Mouse (Mus musculus) hindbrain, embryonic 12.5 days (tissue): ENCODE data around the gene Car11. TPM values are rescaled to one million over a fixed set of nuclear protein-coding genes. Genes with fewer than 3 reads are reported as not detected.

Source experiments
- ATAC-seq: fragments of 200-750 bp; cut with Nextera tagmentation; 2 replicates; pipeline ENCODE4 v1.8.0; 2017; ENCODE audit warnings: moderate TSS enrichment; ENCODE audit not compliant: low FRiP score
- H3K27ac ChIP-seq: fragments of 300-500 bp; sonication (generic); 2 replicates; pipeline ENCODE4 v1.5.1; 2016; ENCODE audit warnings: mild to moderate bottlenecking
- H3K27me3 ChIP-seq: fragments of 300-500 bp; sonication (generic); 2 replicates; pipeline ENCODE4 v1.6.1; 2016; ENCODE audit warnings: mild to moderate bottlenecking
- H3K36me3 ChIP-seq: fragments of 300-500 bp; sonication (generic); 2 replicates; pipeline ENCODE4 v1.6.1; 2016; ENCODE audit warnings: mild to moderate bottlenecking
- H3K4me1 ChIP-seq: fragments of 300-500 bp; sonication (generic); 2 replicates; pipeline ENCODE4 v1.6.1; 2016
- H3K4me2 ChIP-seq: fragments of 300-500 bp; sonication (generic); replicated peaks from 2 replicates; pipeline ENCODE4 v1.6.1; 2016; ENCODE audit warnings: mild to moderate bottlenecking
- H3K4me3 ChIP-seq: fragments of 300-500 bp; sonication (generic); 2 replicates; pipeline ENCODE4 v1.5.1; 2016; ENCODE audit warnings: mild to moderate bottlenecking
- H3K9ac ChIP-seq: fragments of 300-500 bp; sonication (generic); 2 replicates; pipeline ENCODE4 v1.6.1; 2016; ENCODE audit warnings: mild to moderate bottlenecking, moderate library complexity
- H3K9me3 ChIP-seq: fragments of 300-500 bp; sonication (generic); replicated peaks from 2 replicates; pipeline ENCODE4 v1.6.1; 2016; ENCODE audit warnings: mild to moderate bottlenecking
- WGBS: fragments of 180-500 bp; shearing (Covaris S2); methylation state at CpG from one replicate; pipeline ENCODE4 v1.1.7; 2016; 5-methylcytosine and 5-hydroxymethylcytosine counted together
- polyA plus RNA-seq: library from polyadenylated mRNA; unstranded; fragments of >200 nt; fragmentation: Nextera tagmentation; extraction: Ambion mirVana; gene quantifications from 2 replicates; pipeline ENCODE4 v1.2.1, GENCODE M21; 2016

Car11 gene
- polyA plus RNA-seq, 1 experiment from 2014 or later: 21.2 TPM

DNA sequence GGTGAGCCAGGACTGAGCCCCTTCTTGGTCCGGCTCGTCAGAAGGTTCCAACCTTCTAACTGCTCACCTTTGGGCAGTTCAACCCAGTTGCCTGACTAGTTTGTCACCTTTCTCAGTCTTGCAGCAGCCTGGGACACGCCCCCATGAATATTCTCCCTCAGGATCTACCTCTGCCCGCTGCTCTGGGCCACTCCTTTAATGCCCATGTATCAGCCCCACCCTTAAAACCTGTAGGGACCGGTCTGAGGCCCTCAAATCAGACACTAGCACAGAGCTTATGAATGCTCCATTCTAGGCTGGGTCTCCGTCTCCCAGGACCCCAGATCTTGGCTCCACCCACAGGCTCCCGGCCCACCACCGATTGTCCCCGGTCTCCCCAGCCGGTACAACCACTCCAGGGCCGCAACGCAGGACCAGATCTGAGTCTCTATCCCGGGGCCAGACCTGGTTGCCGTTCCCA, 15.0 kb downstream of the Car11 start:
- H3K36me3 ChIP-seq: peaks cover 40% of the 10 kb centered on the region
- ATAC-seq: peak; percentile 64; the same call in 1 of the 2 replicates
- H3K27me3 ChIP-seq: no peaks in the 10 kb centered on the region
- H3K9ac ChIP-seq: peak overlapping the region; percentile 78
- WGBS: 11% methylated on average over 14 of the region's 14 CpGs
- H3K4me3 ChIP-seq: peak overlapping the region; percentile 87
- H3K9me3 ChIP-seq: no peaks in the 10 kb centered on the region
- H3K4me1 ChIP-seq: peaks cover 49% of the 10 kb centered on the region
- H3K4me2 ChIP-seq: peak overlapping the region; percentile 93
- peak overlapping the region; percentile 70 for H3K27ac ChIP-seq

DNA sequence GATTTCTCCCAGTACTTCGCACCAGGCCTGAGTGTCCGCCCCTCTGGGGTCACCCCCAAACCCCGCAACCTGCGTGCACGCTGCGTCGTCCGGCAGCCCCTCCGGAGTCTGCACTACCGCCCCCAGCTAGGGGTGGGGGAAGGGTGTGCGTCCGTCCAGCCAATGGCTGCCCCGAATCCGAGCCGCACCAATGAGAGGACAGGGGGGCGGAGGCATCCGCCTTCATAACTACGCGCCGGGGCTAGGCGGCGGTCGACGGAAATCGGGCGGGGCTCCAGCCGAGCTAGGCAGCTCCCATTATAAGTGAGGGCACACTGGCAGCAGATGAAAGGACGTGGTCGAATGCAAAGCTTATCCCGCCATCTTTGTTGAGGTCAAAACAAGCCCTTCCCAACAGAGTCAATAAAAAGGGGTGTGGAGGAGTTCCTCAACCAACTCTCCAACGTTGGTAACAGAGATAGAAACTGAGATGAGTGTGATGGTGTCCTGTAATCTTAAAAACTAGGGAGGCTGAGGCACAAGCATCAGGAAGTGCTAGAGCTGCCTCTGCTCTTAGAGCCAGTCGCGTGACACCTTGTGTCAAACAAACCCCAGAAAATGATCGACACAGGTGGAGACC, 15.6 kb downstream of the Car11 start, which contains the start of gene Rpl18:
Gene Rpl18, plus strand, starts transcription at position 368 of the 619 bp plus-strand sequence.
- 8% methylated on average over 34 of the region's 34 CpGs for WGBS
- ATAC-seq: peak; percentile 90
- Histone ChIP-seq H3K36me3 (peaks cover 45% of the 10 kb centered on the region), H3K4me3 (peak within 1 kb of the TSS; percentile 87), H3K9ac (peak within 1 kb of the TSS; percentile 78), H3K9me3 (no peaks in the 10 kb centered on the region), H3K4me1 (peaks cover 48% of the 10 kb centered on the region), H3K27ac (peak within 1 kb of the TSS; percentile 70), H3K4me2 (peak within 1 kb of the TSS; percentile 93), H3K27me3 (no peaks in the 10 kb centered on the region)

DNA sequence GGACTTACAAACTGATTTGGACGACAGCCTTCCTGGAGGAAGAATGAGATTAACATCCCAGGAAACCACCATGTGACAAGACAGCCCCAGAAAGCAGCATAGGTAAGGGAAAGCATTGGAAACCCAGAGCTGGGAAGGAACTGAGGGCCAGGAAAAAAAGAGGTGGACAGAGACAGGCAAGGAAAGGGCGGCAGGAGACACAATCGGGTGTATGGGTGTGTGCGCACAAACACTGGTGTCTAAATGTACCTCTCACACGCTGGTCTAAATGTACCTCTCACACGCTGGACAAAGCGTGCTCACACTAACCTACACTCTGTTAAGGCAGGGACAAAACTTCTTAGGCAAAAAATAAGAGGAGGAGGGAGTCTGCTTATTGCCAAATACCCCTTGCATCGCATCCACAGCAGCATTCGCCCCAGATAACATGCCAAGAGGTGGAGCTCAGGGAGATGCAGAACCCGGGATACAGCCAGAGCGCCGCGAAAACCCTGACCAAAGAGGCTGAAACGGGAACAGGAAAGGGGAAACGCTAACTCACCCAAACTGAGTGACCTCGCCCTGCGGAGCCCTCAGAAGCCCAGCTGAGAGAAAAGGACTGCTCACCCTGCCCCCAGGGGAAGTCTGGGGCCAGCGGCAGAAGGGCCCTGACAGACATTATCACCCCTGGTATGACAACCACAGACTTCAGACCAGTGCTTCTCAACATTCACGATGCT, 16.3 kb downstream of the Car11 start:
- Histone ChIP-seq H3K27ac (peak overlapping the region; percentile 64; the same call in 1 of the 2 replicates), H3K9ac (peak overlapping the region; percentile 32), H3K4me3 (peak overlapping the region; percentile 87), H3K4me1 (peaks cover 49% of the 10 kb centered on the region), H3K9me3 (no peaks in the 10 kb centered on the region), H3K4me2 (peak overlapping the region; percentile 93), H3K27me3 (no peaks in the 10 kb centered on the region), H3K36me3 (peaks cover 44% of the 10 kb centered on the region)
- 86% methylated on average over 19 of the region's 19 CpGs for WGBS
- no peak for ATAC-seq

GRCm38 (mm10) chr7:45716460-45716857, 16.8 kb downstream of the Car11 start:
- H3K4me1 ChIP-seq: peaks cover 53% of the 10 kb centered on the region
- 98% methylated on average over 3 of the region's 3 CpGs for WGBS
- ATAC-seq: no peak
- H3K27ac ChIP-seq: no peak overlapping the region
- H3K4me3 ChIP-seq: peak overlapping the region; percentile 87
- H3K9me3 ChIP-seq: no peaks in the 10 kb centered on the region
- H3K9ac ChIP-seq: peak overlapping the region; percentile 32
- peak overlapping the region; percentile 93 for H3K4me2 ChIP-seq
- no peaks in the 10 kb centered on the region for H3K27me3 ChIP-seq
- peaks cover 44% of the 10 kb centered on the region for H3K36me3 ChIP-seq

DNA sequence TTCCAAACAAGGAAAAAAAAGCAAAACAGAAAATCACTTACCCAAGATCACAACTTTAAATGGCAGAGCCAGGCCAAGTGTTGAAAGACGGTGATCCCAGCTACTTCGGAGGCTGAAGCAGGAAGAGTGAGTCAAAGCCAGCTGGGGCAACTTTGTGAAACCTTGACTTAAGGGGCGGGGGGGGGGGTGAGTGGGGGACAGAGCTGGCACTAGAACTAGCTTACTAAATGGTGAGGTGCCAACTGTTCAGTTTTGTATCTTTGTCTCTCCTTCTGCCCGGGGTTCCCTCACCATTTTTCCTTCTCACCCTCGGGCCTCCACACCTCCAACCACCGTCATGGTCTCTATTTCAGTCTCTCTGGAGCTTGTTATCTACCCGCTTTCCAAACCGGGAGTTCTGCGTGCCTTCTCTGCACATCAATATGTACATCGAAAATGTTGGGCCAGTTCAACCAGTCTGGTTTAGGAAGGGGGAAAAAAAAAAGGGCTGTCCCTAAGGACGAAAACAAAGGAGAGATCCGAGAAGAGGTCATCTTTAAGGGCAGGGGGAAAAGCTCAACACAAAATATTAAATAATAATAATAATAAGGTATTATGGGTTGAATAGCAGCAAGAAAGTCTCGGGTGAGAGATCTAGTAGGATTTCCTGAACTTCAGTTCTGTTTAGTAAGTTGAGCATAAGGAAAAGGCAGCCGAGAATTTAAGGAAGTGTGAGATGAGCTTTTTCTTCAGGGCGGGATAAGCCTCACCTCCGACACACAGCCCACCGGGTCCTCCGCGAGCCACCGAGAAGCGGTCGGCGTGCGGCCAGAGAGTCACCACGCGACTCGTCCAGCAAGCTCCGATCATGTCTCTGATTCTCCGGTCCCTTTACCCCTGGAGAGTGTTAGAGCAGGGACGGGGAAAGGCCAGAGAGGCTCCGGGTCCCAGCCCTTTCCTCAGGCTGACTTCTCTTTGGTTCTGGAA, 17.6 kb downstream of the Car11 start:
- H3K4me2 ChIP-seq: peak overlapping the region; percentile 93
- peak overlapping the region; percentile 87 for H3K4me3 ChIP-seq
- no peaks in the 10 kb centered on the region for H3K27me3 ChIP-seq
- H3K9ac ChIP-seq: peak overlapping the region; percentile 91
- peak; percentile 34 for ATAC-seq
- peaks cover 55% of the 10 kb centered on the region for H3K4me1 ChIP-seq
- no peaks in the 10 kb centered on the region for H3K9me3 ChIP-seq
- peak overlapping the region; percentile 90 for H3K27ac ChIP-seq
- peaks cover 44% of the 10 kb centered on the region for H3K36me3 ChIP-seq
- 11% methylated on average over 31 of the region's 31 CpGs for WGBS

DNA sequence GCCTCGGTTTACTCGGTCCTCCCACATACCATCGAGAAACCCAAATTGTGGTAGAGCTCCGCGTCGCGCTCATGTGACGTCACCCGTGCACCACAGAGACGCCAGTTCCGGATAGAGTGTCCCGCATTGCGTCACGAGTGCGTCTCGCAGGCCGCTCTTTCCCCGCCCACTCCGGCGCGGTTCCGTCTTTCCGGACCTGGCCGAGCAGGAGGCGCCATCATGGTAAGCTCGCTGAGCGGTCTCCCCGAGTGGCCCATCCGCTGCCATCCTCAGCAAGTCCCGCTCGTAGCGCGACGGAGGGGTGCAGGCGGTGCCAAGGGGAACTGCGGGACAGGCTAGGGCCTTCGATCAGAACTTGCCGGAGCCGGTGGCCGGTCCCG, 18.3 kb downstream of the Car11 start, which contains the start of gene Sphk2:
Gene Sphk2, minus strand, starts transcription at position 85 of the 380 bp plus-strand sequence.
- no peaks in the 10 kb centered on the region for H3K27me3 ChIP-seq
- under 1% methylated on average over 41 of the region's 41 CpGs for WGBS
- peak within 1 kb of the TSS; percentile 90 for H3K27ac ChIP-seq

GRCm38 (mm10) chr7:45718331-45718730, 18.7 kb downstream of the Car11 start:
- Histone ChIP-seq H3K9me3 (no peaks in the 10 kb centered on the region), H3K4me2 (peak overlapping the region; percentile 89), H3K9ac (peak overlapping the region; percentile 91), H3K27ac (peak overlapping the region; percentile 90), H3K27me3 (no peaks in the 10 kb centered on the region), H3K36me3 (peaks cover 44% of the 10 kb centered on the region), H3K4me1 (peaks cover 55% of the 10 kb centered on the region), H3K4me3 (peak overlapping the region; percentile 87)
- under 1% methylated on average over 20 of the region's 20 CpGs for WGBS
- no peak for ATAC-seq

More for the DNA sequence above, 18.3 kb downstream of the Car11 start, which contains the start of gene Sphk2:
- peak within 1 kb of the TSS; percentile 93 for H3K4me2 ChIP-seq
- H3K4me3 ChIP-seq: peak within 1 kb of the TSS; percentile 87
- peaks cover 44% of the 10 kb centered on the region for H3K36me3 ChIP-seq
- peaks cover 55% of the 10 kb centered on the region for H3K4me1 ChIP-seq
- H3K9ac ChIP-seq: peak within 1 kb of the TSS; percentile 91
- no peaks in the 10 kb centered on the region for H3K9me3 ChIP-seq
- peak; percentile 70 for ATAC-seq

GRCm38 (mm10) chr7:45719180-45719579, 19.5 kb downstream of the Car11 start:
- WGBS: 81% methylated on average over 10 of the region's 10 CpGs
- Histone ChIP-seq H3K36me3 (peaks cover 49% of the 10 kb centered on the region), H3K27me3 (no peaks in the 10 kb centered on the region), H3K27ac (no peak overlapping the region), H3K4me2 (peak overlapping the region; percentile 89), H3K9ac (peak overlapping the region; percentile 91), H3K4me3 (peak overlapping the region; percentile 87), H3K9me3 (no peaks in the 10 kb centered on the region), H3K4me1 (peaks cover 51% of the 10 kb centered on the region)
- no peak for ATAC-seq

- no peak overlapping the region for H3K27ac ChIP-seq
- WGBS: 91% methylated on average over 16 of the region's 16 CpGs
- peaks cover 44% of the 10 kb centered on the region for H3K4me1 ChIP-seq
- H3K4me3 ChIP-seq: peak overlapping the region; percentile 87; the same call in 1 of the 2 replicates
- H3K9ac ChIP-seq: peak overlapping the region; percentile 91; the same call in 1 of the 2 replicates
- H3K4me2 ChIP-seq: peak overlapping the region; percentile 89; the same call in 1 of the 2 replicates
- H3K9me3 ChIP-seq: no peaks in the 10 kb centered on the region
- H3K36me3 ChIP-seq: peaks cover 56% of the 10 kb centered on the region
- ATAC-seq: no peak
- no peaks in the 10 kb centered on the region for H3K27me3 ChIP-seq
Measured at GRCm38 (mm10) chr7:45719738-45720412, 20.2 kb downstream of the Car11 start.

GRCm38 (mm10) chr7:45720413-45721233, 21.0 kb downstream of the Car11 start, which contains the start of gene Fam83e:
Fam83e (plus strand) TSS chr7:45721212.
- H3K36me3 ChIP-seq: peaks cover 64% of the 10 kb centered on the region

More at GRCm38 (mm10) chr7:45720413-45721233, 21.0 kb downstream of the Car11 start, which contains the start of gene Fam83e:
- no peak within 1 kb of the TSS for H3K27ac ChIP-seq
- H3K27me3 ChIP-seq: no peaks in the 10 kb centered on the region
- no peak within 1 kb of the TSS for H3K4me3 ChIP-seq
- H3K4me2 ChIP-seq: 0 out of 2 replicates have a peak within 1 kb of the TSS, but pooled peaks have one; percentile 89
- H3K4me1 ChIP-seq: peaks cover 40% of the 10 kb centered on the region
- peak within 1 kb of the TSS; percentile 4; the same call in 1 of the 2 replicates for H3K9ac ChIP-seq
- no peaks in the 10 kb centered on the region for H3K9me3 ChIP-seq
- ATAC-seq: no peak
- WGBS: 82% methylated on average over 14 of the region's 14 CpGs
